In the genomic region with DNA sequence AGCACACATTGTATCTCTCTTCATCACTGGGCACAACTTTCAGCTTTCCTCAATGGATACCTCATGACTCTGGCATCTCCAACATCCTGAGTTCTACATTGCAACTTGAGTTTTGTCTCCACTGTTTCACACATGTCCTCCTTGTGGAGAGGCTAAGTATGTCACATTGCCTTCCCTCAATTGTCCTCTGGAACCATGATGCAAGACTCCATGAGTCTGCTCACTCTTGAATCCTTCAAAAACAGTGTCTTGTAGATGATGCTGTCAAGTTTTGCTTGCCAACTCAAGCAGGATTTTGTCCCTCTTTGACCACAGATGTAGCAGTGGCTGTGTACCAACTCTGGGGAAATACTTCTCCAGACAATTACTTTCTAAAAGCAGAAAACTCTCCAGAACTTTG, we compare ENCODE assay signal across 15 mouse cellular contexts.
DNase-seq lines count a peak whose midpoint lies in the region; TF ChIP-seq lines count a peak whose summit lies in the region.
"Had no signal": no experiment of that assay in that cellular context is flagged by ENCODE, and none has a peak within 500 bp of the region (broad histone marks: within the 10 kb centered on the region; RNA-seq: fewer than 3 reads in every experiment).

No protein-coding gene starts in this region.

- intact Hi-C loops in heart, adult 2 months (cut with DNase I), result no loop called here

- no peak overlapping the region for H3K9ac ChIP-seq in heart, adult 2 months (ENCODE audit: low read depth, low read length)
- H3K9ac ChIP-seq: embryonic facial prominence, embryonic 13.5 days; forebrain, embryonic 15.5 days; hindbrain, embryonic 15.5 days had no signal

- no peak for TF ChIP-seq EP300 in heart, adult 2 months (IDR thresholded peaks at IDR 0.05; ENCODE audit: insufficient read depth, low read depth, low read length)

- H3K36me3 ChIP-seq in heart, adult 2 months (ENCODE audit: control insufficient read depth, insufficient read depth, low read length), result no peaks in the 10 kb centered on the region
- H3K36me3 ChIP-seq: embryonic facial prominence, embryonic 13.5 days; forebrain, embryonic 15.5 days; hindbrain, embryonic 15.5 days had no signal

- no peaks in the 10 kb centered on the region for H3K27me3 ChIP-seq in heart, adult 2 months (ENCODE audit: control insufficient read depth, insufficient read depth, low read length)
- H3K27me3 ChIP-seq: embryonic facial prominence, embryonic 13.5 days; forebrain, embryonic 15.5 days; hindbrain, embryonic 15.5 days had no signal

- no peaks in the 10 kb centered on the region for H3K79me2 ChIP-seq in heart, adult 2 months (replicated peaks; ENCODE audit: control insufficient read depth, insufficient read depth, low read length)

- no peak for TF ChIP-seq POLR2A in heart, adult 2 months (IDR thresholded peaks at IDR 0.05; ENCODE audit: insufficient read depth, low read depth, low read length)
- TF ChIP-seq POLR2A in lung, adult 2 months (IDR thresholded peaks at IDR 0.05; ENCODE audit: borderline replicate concordance, extremely low read depth, low read depth, low read length), result no peak
- TF ChIP-seq POLR2A in embryonic fibroblast, embryonic 13.5 days (IDR thresholded peaks at IDR 0.05; ENCODE audit: low read depth, low read length), result no peak

- DNase-seq in heart, adult 2 months, result peak in 1 of 2 experiments; percentile 10
- DNase-seq in heart, postnatal 4 days, result no peak
- DNase-seq in lung, postnatal 25 days (ENCODE audit: low spot score), result peak; percentile 1
- DNase-seq in lung, adult 2 months, result no peak
- DNase-seq in adrenal gland, adult 2 months, result no peak
- DNase-seq: adrenal gland, postnatal 25 days; cerebellum, adult 18-20 months; cerebellum, adult 9-11 months; cerebellum, postnatal 36 days; gastrocnemius, postnatal 36 days had no signal

- peak; percentile 21; the same call in 1 of the 2 replicates for TF ChIP-seq CTCF in heart, adult 2 months (IDR thresholded peaks at IDR 0.05)
- no peak for TF ChIP-seq CTCF in lung, adult 2 months (IDR thresholded peaks at IDR 0.05; ENCODE audit: insufficient read depth, low read length)
- TF ChIP-seq CTCF in embryonic fibroblast, embryonic 13.5 days (IDR thresholded peaks at IDR 0.05; ENCODE audit: borderline replicate concordance, insufficient read depth, low read length), result no peak

- H3K4me1 ChIP-seq in heart, adult 2 months (ENCODE audit: control insufficient read depth, insufficient read depth, low read length), result no peaks in the 10 kb centered on the region
- no peaks in the 10 kb centered on the region for H3K4me1 ChIP-seq in lung, adult 2 months (ENCODE audit: control insufficient read depth, insufficient read depth, low read length)
- H3K4me1 ChIP-seq in embryonic fibroblast, embryonic 13.5 days (ENCODE audit: control insufficient read depth, insufficient read depth, low read length), result peaks cover 3% of the 10 kb centered on the region; the same call in 1 of the 2 replicates
- H3K4me1 ChIP-seq: embryonic facial prominence, embryonic 13.5 days; forebrain, embryonic 15.5 days; hindbrain, embryonic 15.5 days had no signal

- no peak overlapping the region for H3K27ac ChIP-seq in heart, adult 2 months
- peak overlapping the region; percentile 18; the same call in 1 of the 2 replicates for H3K27ac ChIP-seq in embryonic fibroblast, embryonic 13.5 days (ENCODE audit: insufficient read depth, low read length)
- H3K27ac ChIP-seq: embryonic facial prominence, embryonic 13.5 days; forebrain, embryonic 15.5 days; hindbrain, embryonic 15.5 days had no signal

- H3K4me3 ChIP-seq in heart, adult 2 months, result no peak overlapping the region
- H3K4me3 ChIP-seq in lung, adult 2 months (replicated peaks; ENCODE audit: extremely low read depth, low read depth, low read length), result no peak overlapping the region
- H3K4me3 ChIP-seq in embryonic fibroblast, embryonic 13.5 days (ENCODE audit: insufficient read depth, low read length), result no peak overlapping the region
- H3K4me3 ChIP-seq: embryonic facial prominence, embryonic 13.5 days; erythroblast, embryonic 14.5 days; forebrain, embryonic 15.5 days; hindbrain, embryonic 15.5 days had no signal
